Mouse (Mus musculus) cortical plate, adult 2 months (tissue): ENCODE measurements around the gene Schip1.

Source experiments
- CTCF ChIP-seq: fragments of 200-500 bp; IDR thresholded peaks from 2 replicates; pipeline ENCODE4 v1.5.1; 2011; ENCODE audit warnings: mild to moderate bottlenecking, control low read depth, low read length; ENCODE audit not compliant: insufficient read depth; ENCODE audit errors: extremely low read depth
- POLR2A ChIP-seq: fragments of 200-500 bp; IDR thresholded peaks from 2 replicates; pipeline ENCODE4 v1.6.1; 2011; ENCODE audit warnings: mild to moderate bottlenecking, low read length, control low read depth; ENCODE audit not compliant: insufficient read depth; ENCODE audit errors: extremely low read depth

DNA sequence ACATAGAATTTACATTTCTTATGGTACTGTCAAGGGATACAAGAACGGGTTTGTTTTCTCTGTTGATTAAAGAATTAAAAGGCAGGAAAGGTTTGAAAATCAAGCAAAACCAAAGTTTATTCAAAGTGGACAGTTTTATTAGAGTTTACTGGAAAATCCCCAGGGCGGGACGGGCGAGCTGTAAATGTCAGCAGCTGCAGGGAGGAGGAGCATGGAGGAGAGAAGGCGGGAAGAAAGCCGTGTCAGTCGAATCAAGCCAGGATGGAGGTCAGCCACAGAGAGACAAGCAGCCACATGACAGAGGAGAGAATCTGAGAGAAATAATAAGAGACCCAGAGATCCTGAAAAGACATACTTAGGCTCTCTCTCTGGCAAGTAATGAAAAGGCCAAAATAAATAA lies 314.6 kb downstream of the Schip1 start:
- no peak for TF ChIP-seq CTCF
- no peak for TF ChIP-seq POLR2A
